Mouse (Mus musculus): Measurements from ENCODE around the gene Fbxl8. TPM values are rescaled to one million over a fixed set of nuclear protein-coding genes. Genes with fewer than 3 reads are reported as not detected.

Fbxl8 gene
- polyA plus RNA-seq, 1 experiment from 2014 or later, result 0.92 TPM

DNA sequence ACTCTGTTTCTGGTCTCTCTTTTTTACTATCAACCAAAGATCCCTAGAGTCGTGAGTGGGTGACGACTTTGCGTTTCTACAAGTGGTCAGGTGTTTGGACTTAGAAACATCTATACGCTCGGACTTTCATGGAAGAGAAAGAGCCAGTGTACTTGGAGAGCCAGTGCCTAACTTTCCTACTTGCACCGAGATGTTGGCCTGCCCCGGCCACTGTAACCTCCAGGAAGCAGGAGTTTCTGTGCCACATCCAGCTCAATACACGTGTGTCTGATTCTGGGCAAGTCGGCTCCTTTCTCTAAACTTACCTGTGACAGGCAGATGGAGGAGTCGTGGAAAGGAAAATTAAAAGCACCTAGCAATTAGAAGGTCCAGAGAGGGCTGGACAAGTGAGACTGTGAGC lies 11.4 kb downstream of the Fbxl8 start, which contains the start of gene Nol3:
Gene Nol3 (plus strand): TSS at position 301 of the 400 bp plus-strand sequence.
- H3K36me3 ChIP-seq (replicated peaks), result peaks cover 4% of the 10 kb centered on the region
- no peak for DNase-seq (ENCODE audit: low spot score)
- no peaks in the 10 kb centered on the region for H3K9me3 ChIP-seq
- H3K27ac ChIP-seq (replicated peaks), result peak within 1 kb of the TSS; percentile 8; the same call in 1 of the 2 replicates
- peaks cover 100% of the 10 kb centered on the region for H3K27me3 ChIP-seq (replicated peaks; ENCODE audit: low read depth, poor library complexity, severe bottlenecking)
- WGBS, result 5% methylated on average over 10 of the region's 10 CpGs
- H3K4me1 ChIP-seq, result peaks cover 25% of the 10 kb centered on the region
- peak within 1 kb of the TSS; percentile 55 for H3K4me3 ChIP-seq

DNA sequence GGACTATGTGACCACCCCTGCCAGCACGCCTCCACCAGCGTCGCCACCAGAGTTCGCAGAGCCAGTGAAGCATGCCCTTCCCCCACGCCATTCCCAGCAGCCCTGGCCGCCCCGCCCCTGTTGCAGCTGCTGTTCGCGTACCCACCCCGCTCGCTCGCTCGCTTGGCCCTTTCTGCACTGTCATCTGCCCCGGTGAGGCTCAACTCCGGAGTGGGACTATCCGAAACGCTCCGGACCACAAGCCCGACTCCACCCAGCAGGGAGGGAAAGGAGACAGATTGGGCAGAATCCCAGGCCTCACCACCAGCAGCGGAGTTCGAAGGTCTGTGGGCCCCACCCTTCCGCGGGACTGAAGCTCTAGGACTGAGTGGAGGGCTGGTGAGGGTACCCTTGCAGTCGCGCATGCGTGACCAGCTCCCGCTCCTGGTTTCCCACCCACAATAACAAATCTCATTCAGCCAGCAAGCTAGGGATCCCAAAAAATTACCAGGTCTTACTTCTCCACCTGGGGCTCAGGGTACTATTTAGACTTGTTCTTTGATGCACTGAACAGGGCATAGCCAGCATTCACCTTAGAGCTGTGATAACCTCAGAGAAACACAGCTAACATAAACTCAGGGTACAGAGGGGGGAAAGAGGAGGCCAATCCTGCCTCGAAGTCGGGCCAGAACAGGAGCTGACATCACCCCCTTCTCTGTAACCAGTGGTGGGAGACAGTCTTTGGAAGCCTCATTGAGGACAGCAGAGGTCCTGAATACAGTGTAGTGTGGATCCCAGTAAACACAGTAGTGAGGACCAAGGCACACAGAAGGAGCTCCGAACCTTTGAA lies 12.1 kb downstream of the Fbxl8 start:
- peak; percentile 72 for DNase-seq (ENCODE audit: low spot score)
- Histone ChIP-seq H3K9me3 (no peaks in the 10 kb centered on the region), H3K4me3 (peak overlapping the region; percentile 55), H3K4me1 (peaks cover 22% of the 10 kb centered on the region), H3K36me3 (replicated peaks) (peaks cover 8% of the 10 kb centered on the region), H3K27me3 (replicated peaks; ENCODE audit: low read depth, poor library complexity, severe bottlenecking) (peaks cover 100% of the 10 kb centered on the region), H3K27ac (replicated peaks) (peak overlapping the region; percentile 8; the same call in 1 of the 2 replicates)
- WGBS, result 4% methylated on average over 30 of the region's 30 CpGs

DNA sequence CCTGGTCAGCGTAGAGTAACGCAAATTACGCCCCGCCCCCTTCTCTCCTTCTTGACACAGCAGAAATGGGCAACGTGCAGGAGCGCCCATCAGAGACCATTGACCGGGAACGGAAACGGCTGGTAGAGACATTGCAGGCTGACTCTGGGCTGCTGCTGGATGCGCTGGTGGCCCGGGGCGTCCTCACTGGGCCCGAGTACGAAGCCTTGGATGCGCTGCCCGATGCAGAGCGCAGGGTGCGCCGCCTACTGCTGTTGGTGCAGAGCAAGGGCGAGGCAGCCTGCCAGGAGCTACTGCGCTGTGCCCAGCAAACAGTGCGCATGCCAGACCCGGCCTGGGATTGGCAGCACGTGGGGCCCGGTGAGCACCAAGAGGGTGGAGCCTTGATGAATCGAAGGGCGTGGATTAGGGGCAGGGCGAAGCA lies 14.5 kb downstream of the Fbxl8 start:
- H3K4me3 ChIP-seq, result peak overlapping the region; percentile 47
- H3K4me1 ChIP-seq, result peaks cover 29% of the 10 kb centered on the region
- DNase-seq (ENCODE audit: low spot score), result peak; percentile 46
- H3K36me3 ChIP-seq (replicated peaks), result peaks cover 27% of the 10 kb centered on the region
- H3K9me3 ChIP-seq, result no peaks in the 10 kb centered on the region
- H3K27me3 ChIP-seq (replicated peaks; ENCODE audit: low read depth, poor library complexity, severe bottlenecking), result peaks cover 100% of the 10 kb centered on the region
- WGBS, result 2% methylated on average over 28 of the region's 28 CpGs
- H3K27ac ChIP-seq (replicated peaks), result no peak overlapping the region

DNA sequence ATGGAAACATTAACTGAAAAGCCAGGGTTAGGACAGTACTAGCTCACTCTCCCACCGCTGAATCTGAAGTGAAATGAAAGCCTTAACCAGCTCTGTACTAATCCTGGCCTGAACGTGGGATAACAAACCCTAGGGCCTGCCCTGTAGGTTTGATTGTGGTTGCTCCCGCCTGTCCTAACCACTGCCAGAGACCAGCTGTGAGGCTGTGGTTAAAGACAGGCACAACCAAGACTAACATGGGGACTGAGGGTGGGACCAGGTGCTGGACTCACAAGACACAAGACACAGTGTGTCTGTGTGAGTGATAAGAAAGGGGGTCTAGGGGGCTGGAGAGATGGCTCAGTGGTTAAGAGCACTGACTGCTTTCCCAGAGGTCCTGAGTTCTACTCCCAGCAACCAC lies 16.1 kb downstream of the Fbxl8 start:
- peaks cover 98% of the 10 kb centered on the region for H3K27me3 ChIP-seq (replicated peaks; ENCODE audit: low read depth, poor library complexity, severe bottlenecking)
- H3K36me3 ChIP-seq (replicated peaks), result peaks cover 39% of the 10 kb centered on the region
- H3K27ac ChIP-seq (replicated peaks), result no peak overlapping the region
- DNase-seq (ENCODE audit: low spot score), result no peak
- H3K4me3 ChIP-seq, result no peak overlapping the region
- no peaks in the 10 kb centered on the region for H3K9me3 ChIP-seq
- H3K4me1 ChIP-seq, result peaks cover 26% of the 10 kb centered on the region
- 69% methylated on average over 3 of the region's 3 CpGs for WGBS

DNA sequence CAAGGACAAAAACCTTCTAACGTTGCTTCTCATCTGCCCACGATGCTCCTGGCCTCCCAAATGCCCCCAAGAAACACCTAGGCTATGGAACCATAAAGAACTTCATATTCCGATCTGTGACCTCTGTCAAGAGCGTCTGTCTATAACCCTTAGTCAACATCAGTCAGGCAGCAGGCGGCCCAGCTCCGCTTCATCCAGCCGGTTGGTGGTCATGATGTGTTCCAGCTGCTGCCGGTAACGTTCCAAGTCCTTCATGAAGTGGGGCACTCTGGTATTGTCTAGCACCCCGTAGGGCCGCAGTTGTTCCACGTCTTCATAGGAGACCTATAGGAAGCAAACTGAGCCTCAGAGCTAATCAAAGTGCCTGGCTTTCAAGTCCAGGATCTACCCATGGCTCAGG lies 17.4 kb downstream of the Fbxl8 start:
- WGBS, result 92% methylated on average over 12 of the region's 12 CpGs
- peaks cover 91% of the 10 kb centered on the region for H3K27me3 ChIP-seq (replicated peaks; ENCODE audit: low read depth, poor library complexity, severe bottlenecking)
- no peak for DNase-seq (ENCODE audit: low spot score)
- no peak overlapping the region for H3K27ac ChIP-seq (replicated peaks)
- peaks cover 15% of the 10 kb centered on the region for H3K4me1 ChIP-seq
- H3K36me3 ChIP-seq (replicated peaks), result peaks cover 40% of the 10 kb centered on the region
- no peaks in the 10 kb centered on the region for H3K9me3 ChIP-seq
- H3K4me3 ChIP-seq, result no peak overlapping the region

DNA sequence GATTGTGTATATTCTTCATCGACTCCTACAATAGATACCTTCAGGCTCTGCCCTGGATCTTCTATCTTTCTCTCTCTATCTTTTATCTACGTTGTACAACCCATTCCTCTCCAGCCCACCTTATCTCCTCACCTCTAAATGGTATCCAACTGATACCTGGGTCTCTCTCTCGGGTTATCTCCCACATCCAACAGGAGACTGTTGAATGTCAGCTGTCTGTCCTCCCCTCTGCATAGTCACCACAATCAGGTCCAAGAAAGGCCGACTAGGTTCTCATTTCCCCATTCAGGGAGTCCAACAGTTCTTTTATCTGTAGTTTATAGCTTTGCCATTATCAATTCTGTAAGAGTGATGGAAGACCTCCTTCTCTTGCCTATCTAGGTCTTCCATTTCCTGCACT lies 17.8 kb downstream of the Fbxl8 start:
- Histone ChIP-seq H3K36me3 (replicated peaks) (peaks cover 40% of the 10 kb centered on the region), H3K4me1 (peaks cover 15% of the 10 kb centered on the region), H3K27ac (replicated peaks) (no peak overlapping the region), H3K27me3 (replicated peaks; ENCODE audit: low read depth, poor library complexity, severe bottlenecking) (peaks cover 88% of the 10 kb centered on the region), H3K4me3 (no peak overlapping the region), H3K9me3 (no peaks in the 10 kb centered on the region)
- WGBS, result 90% methylated on average over 4 of the region's 4 CpGs
- no peak for DNase-seq (ENCODE audit: low spot score)

DNA sequence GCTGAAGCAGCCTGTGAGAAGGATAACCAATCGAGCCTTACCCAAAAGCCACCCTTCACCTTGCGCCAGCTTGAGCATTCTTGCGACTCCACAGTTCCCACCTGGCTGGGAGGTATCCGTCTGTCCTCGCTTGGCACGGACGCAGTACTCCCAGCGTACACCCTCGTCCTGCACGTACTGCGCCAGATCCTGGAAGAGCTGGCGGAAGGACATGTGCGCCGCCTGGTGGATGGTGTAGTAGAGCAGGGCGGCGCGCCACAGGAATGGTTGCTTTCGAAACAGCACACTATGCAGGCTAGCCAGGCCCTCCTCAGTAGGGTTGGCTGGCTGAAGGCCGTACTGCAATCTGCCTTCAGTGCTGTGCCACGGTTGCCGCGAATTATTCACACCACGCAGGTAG lies 18.6 kb downstream of the Fbxl8 start:
- 28% methylated on average over 23 of the region's 23 CpGs for WGBS
- Histone ChIP-seq H3K27ac (replicated peaks) (no peak overlapping the region), H3K9me3 (no peaks in the 10 kb centered on the region), H3K27me3 (replicated peaks; ENCODE audit: low read depth, poor library complexity, severe bottlenecking) (peaks cover 79% of the 10 kb centered on the region), H3K36me3 (replicated peaks) (peaks cover 40% of the 10 kb centered on the region), H3K4me1 (peaks cover 19% of the 10 kb centered on the region), H3K4me3 (no peak overlapping the region)
- peak; percentile 67 for DNase-seq (ENCODE audit: low spot score)

DNA sequence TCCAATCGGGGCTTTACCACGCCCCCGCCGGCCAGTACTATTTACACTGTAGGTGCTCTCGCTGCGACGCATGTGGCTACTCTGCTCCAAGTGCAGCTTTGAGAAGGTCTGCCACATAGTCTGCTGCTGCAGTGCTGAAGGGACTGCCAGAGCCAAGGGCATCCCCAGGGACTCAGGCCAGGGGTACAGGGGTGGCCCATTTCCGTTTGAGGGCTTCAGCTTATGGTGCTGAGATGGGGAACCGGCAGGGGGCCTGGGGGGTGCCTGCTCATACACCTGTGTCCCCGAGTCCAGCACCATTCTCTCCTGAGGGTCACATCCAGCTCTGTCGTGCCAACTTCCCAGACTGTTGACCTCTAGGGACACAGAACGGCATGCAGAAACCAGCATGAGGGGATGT lies 21.1 kb downstream of the Fbxl8 start:
- peaks cover 65% of the 10 kb centered on the region for H3K27me3 ChIP-seq (replicated peaks; ENCODE audit: low read depth, poor library complexity, severe bottlenecking)
- H3K27ac ChIP-seq (replicated peaks), result no peak overlapping the region
- WGBS, result 40% methylated on average over 12 of the region's 12 CpGs
- peaks cover 39% of the 10 kb centered on the region for H3K36me3 ChIP-seq (replicated peaks)
- peaks cover 34% of the 10 kb centered on the region for H3K4me1 ChIP-seq
- DNase-seq (ENCODE audit: low spot score), result no peak
- no peak overlapping the region for H3K4me3 ChIP-seq
- no peaks in the 10 kb centered on the region for H3K9me3 ChIP-seq

DNA sequence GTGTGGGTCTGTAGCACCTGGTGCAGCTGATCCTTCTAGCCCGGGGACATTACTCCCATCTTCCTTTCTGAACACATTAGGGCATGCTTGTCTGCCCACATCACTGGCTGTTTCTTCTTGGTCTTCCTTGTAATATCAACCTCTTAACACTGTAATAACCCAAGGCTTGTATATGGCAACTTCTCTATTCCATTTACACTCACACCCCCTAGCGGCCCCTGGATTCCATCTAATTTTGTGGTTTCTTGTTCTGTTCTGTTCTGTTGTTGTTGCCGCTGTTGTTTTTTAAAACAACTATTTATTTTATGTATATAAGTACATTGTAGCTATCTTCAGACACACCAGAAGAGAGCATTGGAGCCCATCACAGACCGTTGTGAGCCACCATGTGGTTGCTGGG lies 22.5 kb downstream of the Fbxl8 start:
- Histone ChIP-seq H3K27ac (replicated peaks) (no peak overlapping the region), H3K9me3 (no peaks in the 10 kb centered on the region), H3K27me3 (replicated peaks; ENCODE audit: low read depth, poor library complexity, severe bottlenecking) (peaks cover 60% of the 10 kb centered on the region), H3K4me1 (peaks cover 37% of the 10 kb centered on the region), H3K36me3 (replicated peaks) (peaks cover 28% of the 10 kb centered on the region), H3K4me3 (no peak overlapping the region)
- no peak for DNase-seq (ENCODE audit: low spot score)
- WGBS, result 87% methylated on average over 4 of the region's 4 CpGs

DNA sequence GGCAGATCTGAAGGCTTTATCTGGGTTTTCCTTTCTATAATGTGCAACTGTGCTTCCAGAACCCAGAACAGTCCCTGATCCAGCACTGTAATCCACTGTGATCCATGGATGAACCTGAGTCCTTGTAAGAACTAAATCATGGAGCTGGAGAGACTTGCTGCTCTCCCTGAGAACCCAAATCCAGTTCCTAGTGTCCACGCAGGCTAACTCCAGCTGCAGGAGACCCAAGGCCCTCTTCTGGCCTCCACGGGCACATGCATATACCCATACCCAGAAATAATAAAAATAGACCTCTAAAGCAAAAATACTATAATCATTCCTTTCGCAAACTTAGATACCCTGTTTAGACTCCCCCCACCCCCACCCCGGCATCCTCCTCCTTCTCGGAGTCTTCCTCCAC lies 23.8 kb downstream of the Fbxl8 start:
- H3K9me3 ChIP-seq, result no peaks in the 10 kb centered on the region
- WGBS, result 92% methylated on average over 5 of the region's 5 CpGs
- peaks cover 58% of the 10 kb centered on the region for H3K27me3 ChIP-seq (replicated peaks; ENCODE audit: low read depth, poor library complexity, severe bottlenecking)
- DNase-seq (ENCODE audit: low spot score), result no peak
- peaks cover 15% of the 10 kb centered on the region for H3K36me3 ChIP-seq (replicated peaks)
- no peak overlapping the region for H3K27ac ChIP-seq (replicated peaks)
- peak overlapping the region; percentile 69 for H3K4me3 ChIP-seq
- H3K4me1 ChIP-seq, result peaks cover 33% of the 10 kb centered on the region

DNA sequence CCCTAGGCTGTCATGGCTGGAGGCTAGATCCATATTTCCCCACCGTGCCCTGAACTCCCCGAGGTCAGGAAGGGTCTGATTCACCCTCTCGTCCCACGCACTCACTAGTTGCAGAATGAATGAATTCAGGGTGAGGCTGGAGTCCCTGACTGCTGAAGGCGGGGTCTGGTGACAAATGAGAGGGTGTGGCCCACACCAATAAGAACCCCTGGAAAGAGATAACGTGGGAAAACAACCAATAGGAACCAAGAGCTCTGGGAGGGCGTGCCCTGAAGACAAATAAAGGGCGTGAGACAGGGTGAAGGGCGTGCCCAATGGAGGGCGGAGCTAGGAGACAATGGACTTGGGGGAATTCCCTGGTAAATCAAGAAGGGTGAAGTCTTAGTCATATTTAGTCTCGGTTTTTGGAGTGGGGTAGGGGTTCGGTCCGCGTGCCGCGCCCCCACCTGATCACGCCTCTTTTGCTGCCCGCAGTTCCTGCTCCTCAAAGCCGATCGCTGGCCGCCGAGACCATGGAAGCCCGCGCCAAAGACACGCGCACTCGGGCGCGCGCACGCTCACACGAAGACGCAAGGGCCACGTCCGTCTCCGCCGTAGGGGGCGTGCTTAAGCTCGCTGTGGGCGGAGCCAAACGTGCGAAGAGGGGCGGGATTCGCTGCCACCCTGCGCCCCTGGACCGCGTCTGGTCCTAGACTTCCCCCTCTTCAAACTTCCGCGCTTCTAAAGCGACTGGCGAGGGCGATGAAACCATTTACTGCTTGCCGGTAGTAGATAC lies 24.7 kb downstream of the Fbxl8 start:
- Histone ChIP-seq H3K36me3 (replicated peaks) (peaks cover 13% of the 10 kb centered on the region), H3K4me3 (peak overlapping the region; percentile 69), H3K27me3 (replicated peaks; ENCODE audit: low read depth, poor library complexity, severe bottlenecking) (peaks cover 59% of the 10 kb centered on the region), H3K27ac (replicated peaks) (peak overlapping the region; percentile 94), H3K9me3 (no peaks in the 10 kb centered on the region), H3K4me1 (peaks cover 31% of the 10 kb centered on the region)
- under 1% methylated on average over 53 of the region's 53 CpGs for WGBS
- DNase-seq (ENCODE audit: low spot score), result peak; percentile 95

DNA sequence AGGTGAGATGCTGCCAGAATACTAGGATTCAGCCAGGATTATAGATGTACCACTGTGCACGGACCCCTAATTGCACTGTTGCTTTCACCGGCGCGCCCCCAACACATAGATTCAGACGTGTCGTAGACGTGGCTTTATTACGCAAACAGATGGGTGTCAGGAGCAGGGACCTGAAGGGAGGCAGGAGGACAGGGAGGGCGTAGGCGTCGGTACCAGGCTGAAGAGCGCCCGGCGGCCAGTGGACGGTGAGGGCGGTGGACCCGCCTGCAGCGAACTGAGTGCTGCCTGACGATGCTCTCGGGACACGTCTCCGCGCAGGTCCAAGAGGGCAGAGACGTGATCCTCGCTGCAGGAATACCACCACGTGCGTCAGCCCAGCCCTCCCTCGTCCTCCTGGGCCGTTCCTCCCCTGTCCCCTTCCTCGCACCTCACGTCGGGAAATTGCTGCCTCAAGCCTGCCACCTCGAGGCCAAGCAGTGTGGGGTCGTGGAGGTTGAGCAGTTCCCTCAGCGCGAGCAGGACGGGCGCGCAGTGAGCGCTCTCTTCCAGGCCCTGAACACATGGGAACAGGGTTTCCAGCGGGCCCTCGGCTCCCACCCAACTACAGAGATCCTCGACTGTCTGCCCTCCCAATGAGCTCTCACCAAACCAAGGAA lies 25.5 kb downstream of the Fbxl8 start, which contains the start of gene 4931428F04Rik:
Gene 4931428F04Rik (minus strand): TSS at position 60 of the 656 bp plus-strand sequence.
- peak; percentile 71 for DNase-seq (ENCODE audit: low spot score)
- H3K4me3 ChIP-seq, result peak within 1 kb of the TSS; percentile 69
- peak within 1 kb of the TSS; percentile 94 for H3K27ac ChIP-seq (replicated peaks)
- 2% methylated on average over 43 of the region's 43 CpGs for WGBS
- H3K9me3 ChIP-seq, result no peaks in the 10 kb centered on the region
- peaks cover 51% of the 10 kb centered on the region for H3K27me3 ChIP-seq (replicated peaks; ENCODE audit: low read depth, poor library complexity, severe bottlenecking)
- H3K4me1 ChIP-seq, result peaks cover 31% of the 10 kb centered on the region
- H3K36me3 ChIP-seq (replicated peaks), result peaks cover 7% of the 10 kb centered on the region

All from embryonic facial prominence, embryonic 10.5 days (tissue).